Mouse (Mus musculus) ES-Bruce4 (cell line): Measurements from ENCODE around the gene Gcnt1. TPM values are rescaled to one million over a fixed set of nuclear protein-coding genes. Genes with fewer than 3 reads are reported as not detected.

ENCODE experiments used
- H3K27ac ChIP-seq: 2 replicates; pipeline ENCODE4 v1.5.1; 2012; ENCODE audit warnings: low read length, inconsistent platforms; ENCODE audit not compliant: insufficient read depth
- H3K27me3 ChIP-seq: 2 replicates; pipeline ENCODE4 v1.6.1; 2012; ENCODE audit warnings: mild to moderate bottlenecking, low read length, inconsistent platforms; ENCODE audit not compliant: control insufficient read depth, poor library complexity, insufficient read depth, severe bottlenecking
- H3K36me3 ChIP-seq: 2 replicates; pipeline ENCODE4 v1.6.1; 2012; ENCODE audit warnings: inconsistent platforms, mild to moderate bottlenecking, low read length, moderate library complexity; ENCODE audit not compliant: control insufficient read depth, poor library complexity, insufficient read depth, severe bottlenecking
- H3K4me1 ChIP-seq: one replicate; pipeline ENCODE4 v1.8.1; 2011; ENCODE audit warnings: low read length; ENCODE audit not compliant: control insufficient read depth, insufficient read depth
- H3K4me3 ChIP-seq: 2 replicates; pipeline ENCODE4 v1.5.1; 2011; ENCODE audit warnings: low read depth, mild to moderate bottlenecking, low read length
- H3K9ac ChIP-seq: 2 replicates; pipeline ENCODE4 v1.6.1; 2012; ENCODE audit warnings: low read depth, mild to moderate bottlenecking, inconsistent platforms; ENCODE audit not compliant: poor library complexity, severe bottlenecking
- H3K9me3 ChIP-seq: replicated peaks from 2 replicates; pipeline ENCODE4 v1.6.1; 2012; ENCODE audit warnings: mild to moderate bottlenecking, low read length, inconsistent platforms; ENCODE audit not compliant: control insufficient read depth, poor library complexity, insufficient read depth, severe bottlenecking
- CTCF ChIP-seq: IDR thresholded peaks from one replicate; pipeline ENCODE4 v1.8.1; 2011; ENCODE audit warnings: low read depth, low read length
- EP300 ChIP-seq: IDR thresholded peaks from 2 replicates; pipeline ENCODE4 v1.6.1; 2011; ENCODE audit warnings: low read depth, low read length; ENCODE audit not compliant: insufficient read depth
- POLR2A ChIP-seq: IDR thresholded peaks from one replicate; pipeline ENCODE4 v1.8.1; 2011; ENCODE audit warnings: low read length; ENCODE audit not compliant: insufficient read depth
- polyA plus RNA-seq: library from polyadenylated mRNA; stranded (reverse); fragments of >200 nt; gene quantifications from 2 replicates; pipeline ENCODE4 v1.2.4, GENCODE M21; 2011; ENCODE audit warnings: low read depth; ENCODE audit not compliant: missing spikeins, insufficient read depth, insufficient read length

The Gcnt1 gene
- polyA plus RNA-seq, result 24.0 and 27.3 TPM in 2 replicates

DNA sequence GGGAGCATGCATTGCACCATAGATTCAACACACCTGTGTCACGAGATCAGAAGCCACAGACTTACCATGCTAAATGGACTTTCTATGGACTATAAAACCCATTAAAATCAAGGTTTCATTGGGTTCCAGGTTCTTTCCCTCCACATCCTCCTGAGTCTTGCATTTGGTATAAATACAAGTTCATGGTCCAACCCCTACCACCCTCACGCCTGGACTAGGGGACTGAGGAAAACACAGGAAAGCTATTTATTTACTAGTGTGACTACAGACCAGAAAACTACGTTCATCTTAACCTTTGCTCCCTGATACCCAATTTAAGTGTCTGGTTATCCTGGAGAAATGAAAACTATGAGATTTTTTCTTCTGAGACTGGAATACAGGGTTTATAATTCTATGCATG is at the start of gene Gcnt1:
TSS of gene Gcnt1 (minus strand) at position 144 of the 400 bp plus-strand sequence.
- Histone ChIP-seq H3K36me3 (no peaks in the 10 kb centered on the region), H3K4me1 (no peaks in the 10 kb centered on the region), H3K9ac (no peak within 1 kb of the TSS), H3K4me3 (no peak within 1 kb of the TSS), H3K27me3 (no peaks in the 10 kb centered on the region), H3K9me3 (no peaks in the 10 kb centered on the region), H3K27ac (no peak within 1 kb of the TSS)
- TF ChIP-seq POLR2A, result no peak
- TF ChIP-seq EP300, result no peak
- no peak for TF ChIP-seq CTCF

DNA sequence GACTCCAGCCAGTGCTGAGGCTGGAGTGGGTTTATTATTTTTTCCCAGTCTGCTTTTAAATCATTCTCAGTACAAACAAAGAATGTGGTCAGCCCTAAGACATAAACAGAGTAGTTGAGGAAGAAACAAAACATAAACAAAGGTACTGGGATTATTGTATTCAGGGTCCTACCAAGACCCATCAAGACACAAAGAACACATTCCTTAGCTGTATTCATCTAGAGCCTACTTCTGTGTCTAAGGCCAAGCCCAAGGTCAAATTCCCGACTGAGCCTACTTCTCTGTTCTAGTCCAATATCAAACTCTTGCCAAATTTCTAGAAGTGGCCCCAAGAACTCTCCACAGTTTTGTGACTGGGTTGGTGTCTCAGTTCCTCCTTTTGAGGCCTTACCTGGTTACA is 45.2 kb upstream of the Gcnt1 start:
- Histone ChIP-seq H3K27ac (no peak overlapping the region), H3K27me3 (no peaks in the 10 kb centered on the region), H3K36me3 (no peaks in the 10 kb centered on the region), H3K4me3 (no peak overlapping the region), H3K9me3 (no peaks in the 10 kb centered on the region), H3K9ac (no peak overlapping the region), H3K4me1 (peaks cover 1% of the 10 kb centered on the region)
- no peak for TF ChIP-seq CTCF

DNA sequence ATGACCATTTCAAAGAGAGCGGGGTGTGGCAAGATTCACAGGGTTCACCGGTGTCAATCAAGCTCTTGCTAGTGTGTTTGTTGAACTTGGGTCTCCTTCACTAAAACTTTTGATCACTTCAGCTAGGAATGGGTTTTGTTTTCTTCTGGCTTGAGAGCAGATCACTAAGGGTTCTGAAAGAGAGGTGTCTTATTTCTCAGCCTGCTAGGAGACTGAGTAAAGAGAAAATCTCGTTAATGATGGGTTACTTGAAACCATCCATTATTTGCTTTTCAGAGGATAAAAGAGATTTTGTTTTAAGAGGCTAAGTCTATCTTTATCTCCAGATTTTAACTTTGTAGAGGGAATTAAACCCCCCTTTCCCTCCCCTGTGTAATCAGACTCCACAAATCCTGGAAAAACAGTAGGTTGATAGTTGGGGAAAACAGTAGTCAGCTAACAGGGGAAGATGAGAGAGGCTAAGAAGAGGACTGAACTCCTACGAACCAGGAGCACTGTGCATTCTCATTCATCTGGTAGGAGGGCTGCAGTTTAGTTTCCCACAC is 40.3 kb upstream of the Gcnt1 start:
- Histone ChIP-seq H3K9me3 (no peaks in the 10 kb centered on the region), H3K9ac (no peak overlapping the region), H3K27ac (no peak overlapping the region), H3K27me3 (no peaks in the 10 kb centered on the region), H3K4me1 (peaks cover 1% of the 10 kb centered on the region), H3K36me3 (no peaks in the 10 kb centered on the region), H3K4me3 (no peak overlapping the region)
- TF ChIP-seq EP300, result no peak
- no peak for TF ChIP-seq POLR2A
- no peak for TF ChIP-seq CTCF

DNA sequence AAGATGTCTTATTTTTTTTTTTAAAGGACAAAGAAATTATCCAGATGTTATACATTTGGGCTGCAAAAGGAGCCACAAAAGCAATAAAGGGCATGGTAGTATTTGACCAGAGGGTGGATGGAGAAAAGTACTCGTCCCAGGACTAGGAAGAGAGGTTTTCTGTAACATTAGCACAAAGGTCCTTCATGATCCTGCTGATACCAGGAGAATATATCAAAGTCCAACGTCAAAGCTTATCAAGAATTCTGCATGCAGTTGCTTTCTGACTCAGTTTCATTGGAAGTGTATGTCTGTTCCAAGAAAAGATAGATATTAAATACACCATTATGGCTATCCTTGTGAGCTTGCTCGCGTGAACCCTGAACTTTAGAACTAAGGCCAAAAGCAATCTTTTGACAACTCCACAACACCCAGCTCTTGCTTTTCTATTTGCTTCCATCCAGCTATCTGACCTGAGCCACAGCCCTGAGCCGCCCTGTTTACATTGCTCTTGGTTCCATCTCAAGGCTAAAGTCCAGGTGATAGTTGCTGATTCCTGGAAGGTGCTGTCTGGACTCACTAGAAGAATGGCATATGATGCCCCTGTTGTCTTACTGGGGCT is 37.9 kb upstream of the Gcnt1 start:
- Histone ChIP-seq H3K36me3 (no peaks in the 10 kb centered on the region), H3K9me3 (0 out of 2 replicates have a peak, but pooled peaks cover 3% of the 10 kb centered on the region), H3K4me1 (no peaks in the 10 kb centered on the region), H3K27ac (no peak overlapping the region), H3K27me3 (no peaks in the 10 kb centered on the region), H3K9ac (no peak overlapping the region), H3K4me3 (no peak overlapping the region)
- TF ChIP-seq CTCF (no peak), EP300 (no peak), POLR2A (no peak)

DNA sequence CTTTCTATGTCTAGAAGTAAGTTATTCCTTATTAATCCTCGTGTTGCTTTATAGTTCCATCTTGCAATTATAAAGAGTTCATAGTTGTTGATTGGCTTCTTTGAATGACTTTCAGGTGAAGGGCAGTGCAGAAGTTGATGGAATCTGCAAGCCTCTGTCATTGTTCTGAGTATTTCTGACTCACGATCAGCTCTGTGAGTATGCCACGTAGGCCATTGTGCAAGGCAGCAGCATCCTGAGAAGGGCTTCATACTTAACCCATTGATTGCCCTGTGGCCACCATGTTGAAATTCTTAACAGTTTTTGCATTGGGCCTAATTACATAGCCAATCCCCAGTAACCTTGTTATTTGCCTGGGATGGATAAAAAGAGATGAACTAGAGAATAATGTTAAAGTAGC is 36.7 kb upstream of the Gcnt1 start:
- TF ChIP-seq EP300, result no peak
- no peak for TF ChIP-seq CTCF
- TF ChIP-seq POLR2A, result no peak
- no peak overlapping the region for H3K27ac ChIP-seq
- H3K4me3 ChIP-seq, result no peak overlapping the region
- H3K36me3 ChIP-seq, result no peaks in the 10 kb centered on the region
- H3K9me3 ChIP-seq, result 0 out of 2 replicates have a peak, but pooled peaks cover 3% of the 10 kb centered on the region
- H3K9ac ChIP-seq, result no peak overlapping the region
- no peaks in the 10 kb centered on the region for H3K27me3 ChIP-seq
- H3K4me1 ChIP-seq, result no peaks in the 10 kb centered on the region

DNA sequence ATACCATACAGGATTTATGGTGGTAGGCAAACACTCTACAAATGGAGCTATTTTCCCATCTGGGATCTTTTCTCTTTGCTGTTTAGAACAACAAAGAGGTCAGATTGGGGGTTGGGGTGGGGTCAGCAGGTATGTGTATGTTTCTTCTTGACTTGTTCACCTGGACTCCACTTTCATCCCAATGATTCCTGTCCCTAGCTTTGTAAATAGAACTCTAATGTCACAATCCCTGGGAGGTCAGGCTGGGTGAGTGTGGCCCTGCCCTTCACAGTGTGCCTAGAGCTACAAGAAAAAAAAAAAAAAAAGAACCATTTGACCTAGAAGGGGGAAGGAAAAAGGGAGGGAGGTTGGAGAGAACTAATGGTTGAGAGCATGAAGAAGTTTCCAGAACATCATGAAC is 35.9 kb upstream of the Gcnt1 start:
- no peaks in the 10 kb centered on the region for H3K36me3 ChIP-seq
- no peak overlapping the region for H3K9ac ChIP-seq
- no peak overlapping the region for H3K27ac ChIP-seq
- no peaks in the 10 kb centered on the region for H3K27me3 ChIP-seq
- H3K4me3 ChIP-seq, result no peak overlapping the region
- 0 out of 2 replicates have a peak, but pooled peaks cover 3% of the 10 kb centered on the region for H3K9me3 ChIP-seq
- H3K4me1 ChIP-seq, result no peaks in the 10 kb centered on the region
- no peak for TF ChIP-seq POLR2A
- no peak for TF ChIP-seq EP300
- no peak for TF ChIP-seq CTCF
